Mouse (Mus musculus) liver, embryonic 14.5 days (tissue): ENCODE measurements around the gene Morc1. TPM values are rescaled to one million over a fixed set of nuclear protein-coding genes. Genes with fewer than 3 reads are reported as not detected.

Source experiments
- ATAC-seq: fragments of 200-750 bp; cut with Nextera tagmentation; 2 replicates; pipeline ENCODE4 v1.8.0; 2017; ENCODE audit warnings: moderate number of reproducible peaks, mild to moderate bottlenecking, moderate library complexity; ENCODE audit not compliant: insufficient read depth
- DNase-seq, 3 experiments: peaks; one replicate each; pipeline ENCODE4 v3.0.0-alpha.2; 2012 to 2013; ENCODE audit warnings: low read depth in 3 of 3, low spot score in 3 of 3
- H3K27ac ChIP-seq: fragments of 300-500 bp; sonication (generic); 2 replicates; pipeline ENCODE4 v1.5.1; 2014; ENCODE audit warnings: moderate library complexity, mild to moderate bottlenecking, control low read depth, inconsistent platforms
- H3K27me3 ChIP-seq: fragments of 300-500 bp; sonication (generic); 2 replicates; pipeline ENCODE4 v1.6.1; 2014; ENCODE audit warnings: mild to moderate bottlenecking, low read length, moderate library complexity; ENCODE audit not compliant: control insufficient read depth, insufficient read depth
- H3K36me3 ChIP-seq: fragments of 300-500 bp; sonication (generic); replicated peaks from 2 replicates; pipeline ENCODE4 v1.6.1; 2014; ENCODE audit warnings: low read depth; ENCODE audit not compliant: control insufficient read depth, insufficient read depth
- H3K4me1 ChIP-seq, 2 experiments: fragments of 200-500 bp in 1 of 2; fragments of 300-500 bp in 1 of 2; sonication (generic) in 1 of 2; replicated peaks; 2 replicates each; pipeline ENCODE4 v1.6.1; 2012 to 2014; ENCODE audit warnings: antibody characterized with exemption in 1 of 2, inconsistent platforms in 1 of 2, low read length in 1 of 2; ENCODE audit not compliant: control insufficient read depth in 2 of 2, insufficient read depth in 2 of 2
- H3K4me2 ChIP-seq: fragments of 300-500 bp; sonication (generic); 2 replicates; pipeline ENCODE4 v1.6.1; 2014; ENCODE audit warnings: low read depth, mild to moderate bottlenecking, control low read depth, moderate library complexity
- H3K4me3 ChIP-seq, 2 experiments: fragments of 200-500 bp in 1 of 2; fragments of 300-500 bp in 1 of 2; sonication (generic) in 1 of 2; 2 replicates each; pipeline ENCODE4 v1.5.1; 2012 to 2014; ENCODE audit warnings: low read depth in 2 of 2, low read length in 2 of 2, mild to moderate bottlenecking in 2 of 2, control low read depth in 1 of 2, inconsistent platforms in 1 of 2, moderate library complexity in 1 of 2; ENCODE audit not compliant: insufficient read depth in 1 of 2
- H3K9ac ChIP-seq: fragments of 300-500 bp; sonication (generic); replicated peaks from 2 replicates; pipeline ENCODE4 v1.6.1; 2014; ENCODE audit warnings: mild to moderate bottlenecking, control low read depth, moderate library complexity
- H3K9me3 ChIP-seq: fragments of 300-500 bp; sonication (generic); 2 replicates; pipeline ENCODE4 v1.6.1; 2016; ENCODE audit warnings: low read length, mixed read lengths; ENCODE audit not compliant: control insufficient read depth
- CTCF ChIP-seq: IDR thresholded peaks from 2 replicates; pipeline ENCODE4 v1.5.1; 2016; ENCODE audit warnings: antibody characterized with exemption, low read depth, control low read depth
- EP300 ChIP-seq: IDR thresholded peaks from 2 replicates; pipeline ENCODE4 v1.6.1; 2016; ENCODE audit warnings: antibody characterized with exemption, low read depth
- WGBS: fragments of 180-500 bp; shearing (Covaris S2); extraction: QIAGEN DNeasy Blood & Tissue Kit; methylation state at CpG from one replicate; pipeline ENCODE4 v1.1.7; 2014; ENCODE audit not compliant: insufficient replicate concordance; 5-methylcytosine and 5-hydroxymethylcytosine counted together
- polyA plus RNA-seq, 2 experiments: library from polyadenylated mRNA; depleted of rRNA in 1 of 2; stranded (reverse) in 1 of 2; unstranded in 1 of 2; fragments of >200 nt; fragmentation: Nextera tagmentation in 1 of 2; extraction: Ambion mirVana in 1 of 2; gene quantifications; 2 replicates each; pipeline versions ENCODE4 v1.2.1 to v1.2.3; 2012 to 2014

Morc1 gene
- polyA plus RNA-seq, 2 experiments = not detected

- DNase-seq (no peak), ATAC-seq (no peak)
- TF ChIP-seq EP300 = no peak
- TF ChIP-seq CTCF = no peak
- Histone ChIP-seq H3K9me3 (no peaks in the 10 kb centered on the region), H3K4me3 (no peak overlapping the region), H3K36me3 (no peaks in the 10 kb centered on the region), H3K27me3 (no peaks in the 10 kb centered on the region), H3K9ac (no peak overlapping the region), H3K4me1 (no peaks in the 10 kb centered on the region), H3K27ac (no peak overlapping the region), H3K4me2 (no peak overlapping the region)
- 62% methylated on average over 8 of the region's 8 CpGs for WGBS
These were observed 189.5 kb downstream of the Morc1 start for GRCm38 (mm10) chr16:48620510-48620909.

GRCm38 (mm10) chr16:48621019-48621418, 190.0 kb downstream of the Morc1 start:
- ATAC-seq (no peak), DNase-seq (no peak)
- Histone ChIP-seq H3K9me3 (no peaks in the 10 kb centered on the region), H3K27ac (no peak overlapping the region), H3K27me3 (no peaks in the 10 kb centered on the region), H3K9ac (no peak overlapping the region), H3K4me2 (no peak overlapping the region), H3K36me3 (no peaks in the 10 kb centered on the region), H3K4me1 (no peaks in the 10 kb centered on the region), H3K4me3 (no peak overlapping the region)
- no peak for TF ChIP-seq CTCF
- no peak for TF ChIP-seq EP300
- 34% methylated on average over 2 of the region's 2 CpGs for WGBS

- Histone ChIP-seq H3K27ac (no peak overlapping the region), H3K4me1 (no peaks in the 10 kb centered on the region), H3K4me2 (no peak overlapping the region), H3K9me3 (no peaks in the 10 kb centered on the region), H3K4me3 (no peak overlapping the region), H3K27me3 (no peaks in the 10 kb centered on the region), H3K9ac (no peak overlapping the region), H3K36me3 (no peaks in the 10 kb centered on the region)
- no peak for ATAC-seq
- TF ChIP-seq CTCF (peak; percentile 40), EP300 (no peak)
- DNase-seq = no peak
- 11% methylated on average over 1 of the region's 1 CpGs for WGBS
These were observed 192.4 kb downstream of the Morc1 start for GRCm38 (mm10) chr16:48623447-48623846.

- no peaks in the 10 kb centered on the region for H3K4me1 ChIP-seq
- H3K4me3 ChIP-seq = no peak overlapping the region
- no peak overlapping the region for H3K4me2 ChIP-seq
- WGBS = 79% methylated on average over 3 of the region's 3 CpGs
- ATAC-seq (no peak), DNase-seq (no peak)
- no peak overlapping the region for H3K9ac ChIP-seq
- no peaks in the 10 kb centered on the region for H3K9me3 ChIP-seq
- TF ChIP-seq EP300 (no peak), CTCF (no peak)
- H3K27me3 ChIP-seq = no peaks in the 10 kb centered on the region
- no peaks in the 10 kb centered on the region for H3K36me3 ChIP-seq
- H3K27ac ChIP-seq = no peak overlapping the region
These were observed 195.1 kb downstream of the Morc1 start for GRCm38 (mm10) chr16:48626186-48626585.

GRCm38 (mm10) chr16:48627296-48627695, 196.3 kb downstream of the Morc1 start:
- TF ChIP-seq EP300 (no peak), CTCF (no peak)
- DNase-seq = no peak
- 50% methylated on average over 3 of the region's 3 CpGs for WGBS
- no peaks in the 10 kb centered on the region for H3K4me1 ChIP-seq
- no peak for ATAC-seq
- no peak overlapping the region for H3K27ac ChIP-seq
- no peak overlapping the region for H3K9ac ChIP-seq
- no peak overlapping the region for H3K4me3 ChIP-seq
- no peaks in the 10 kb centered on the region for H3K27me3 ChIP-seq
- H3K36me3 ChIP-seq = no peaks in the 10 kb centered on the region
- H3K4me2 ChIP-seq = no peak overlapping the region
- H3K9me3 ChIP-seq = no peaks in the 10 kb centered on the region

- WGBS = 61% methylated on average over 5 of the region's 5 CpGs
- Histone ChIP-seq H3K27me3 (no peaks in the 10 kb centered on the region), H3K4me1 (no peaks in the 10 kb centered on the region), H3K36me3 (no peaks in the 10 kb centered on the region), H3K4me2 (no peak overlapping the region), H3K9me3 (no peaks in the 10 kb centered on the region), H3K27ac (no peak overlapping the region), H3K9ac (no peak overlapping the region), H3K4me3 (no peak overlapping the region)
- DNase-seq (no peak), ATAC-seq (no peak)
- TF ChIP-seq CTCF (no peak), EP300 (no peak)
These were observed 198.7 kb downstream of the Morc1 start for GRCm38 (mm10) chr16:48629710-48630109.
